Mouse (Mus musculus) CH12.LX (cell line): Measurements from ENCODE around the gene Gm11032. TPM values are rescaled to one million over a fixed set of nuclear protein-coding genes. Genes with fewer than 3 reads are reported as not detected.

Experiments
- DNase-seq: peaks from one replicate; pipeline ENCODE4 v3.0.0-alpha.2; 2013; ENCODE audit errors: extremely low read depth
- H3K27ac ChIP-seq: 2 replicates; pipeline ENCODE4 v1.5.1; 2012; ENCODE audit warnings: low read depth, mild to moderate bottlenecking, control low read depth, moderate library complexity; ENCODE audit not compliant: insufficient read depth
- H3K27me3 ChIP-seq: replicated peaks from 2 replicates; pipeline ENCODE3; 2012; ENCODE audit warnings: inconsistent platforms
- H3K36me3 ChIP-seq, 2 experiments: replicated peaks in 1 of 2; 2 replicates each; pipeline versions ENCODE3 to v1.6.1; 2012; ENCODE audit warnings: inconsistent platforms in 1 of 2, low read length in 1 of 2, mild to moderate bottlenecking in 1 of 2, mixed read lengths in 1 of 2, moderate library complexity in 1 of 2; ENCODE audit not compliant: control insufficient read depth in 1 of 2, insufficient read depth in 1 of 2
- H3K4me1 ChIP-seq, 2 experiments: 2 replicates each; pipeline ENCODE4 v1.6.1; 2012; ENCODE audit warnings: inconsistent platforms in 1 of 2, moderate library complexity in 1 of 2; ENCODE audit not compliant: insufficient read depth in 2 of 2, control insufficient read depth in 1 of 2
- H3K4me2 ChIP-seq: 2 replicates; pipeline ENCODE4 v1.6.1; 2012; ENCODE audit warnings: low read depth, mild to moderate bottlenecking, control low read depth; ENCODE audit not compliant: poor library complexity, insufficient read depth, severe bottlenecking
- H3K4me3 ChIP-seq, 3 experiments: fragments of 150-350 bp in 1 of 3; sonication (generic) in 1 of 3; replicated peaks in 1 of 3; 2 replicates each; pipeline versions ENCODE3 to v1.5.1; 2011 to 2012; ENCODE audit warnings: low read depth in 2 of 3, low read length in 2 of 3, mild to moderate bottlenecking in 2 of 3, moderate library complexity in 2 of 3, control low read depth in 1 of 3, improper control_type of control experiment in 1 of 3, inconsistent platforms in 1 of 3, mixed read lengths in 1 of 3; ENCODE audit not compliant: poor library complexity in 1 of 3
- H3K79me2 ChIP-seq: replicated peaks from 2 replicates; pipeline ENCODE4 v1.6.1; 2012; ENCODE audit warnings: mild to moderate bottlenecking, moderate library complexity; ENCODE audit not compliant: control insufficient read depth, poor library complexity, insufficient read depth, severe bottlenecking; ENCODE audit errors: extremely low read depth
- H3K9ac ChIP-seq: 2 replicates; pipeline ENCODE4 v1.6.1; 2012; ENCODE audit warnings: low read depth, mild to moderate bottlenecking, control low read depth, moderate library complexity; ENCODE audit not compliant: insufficient read depth
- H3K9me3 ChIP-seq: replicated peaks from 2 replicates; pipeline ENCODE3; 2012; ENCODE audit warnings: low read length, inconsistent platforms, mixed read lengths
- CTCF ChIP-seq, 2 experiments: IDR thresholded peaks in 1 of 2; conservative IDR thresholded peaks in 1 of 2; 2 replicates each; pipeline ENCODE4 v1.5.1; 2011 to 2012; ENCODE audit warnings: low read depth in 2 of 2, low read length in 2 of 2, improper control_type of control experiment in 1 of 2, inconsistent platforms in 1 of 2, mild to moderate bottlenecking in 1 of 2, moderate library complexity in 1 of 2
- ELF1 ChIP-seq: IDR thresholded peaks from 2 replicates; pipeline ENCODE4 v1.6.1; 2014; ENCODE audit warnings: low read depth, mild to moderate bottlenecking, inconsistent platforms, low read length, improper control_type of control experiment
- EP300 ChIP-seq: IDR thresholded peaks from 2 replicates; pipeline ENCODE4 v1.6.1; 2011; ENCODE audit warnings: low read length, improper control_type of control experiment
- GABPA ChIP-seq: IDR thresholded peaks from 2 replicates; pipeline ENCODE4 v1.6.1; 2012; ENCODE audit warnings: low read depth, low read length, improper control_type of control experiment, inconsistent platforms; ENCODE audit not compliant: insufficient replicate concordance
- HCFC1 ChIP-seq: IDR thresholded peaks from 2 replicates; pipeline ENCODE4 v1.6.1; 2012; ENCODE audit warnings: low read depth, mild to moderate bottlenecking, inconsistent platforms, low read length, improper control_type of control experiment
- IRF4 ChIP-seq: IDR thresholded peaks from 2 replicates; pipeline ENCODE4 v1.6.1; 2014; ENCODE audit warnings: low read depth, mild to moderate bottlenecking, inconsistent platforms, low read length, improper control_type of control experiment
- MEF2A ChIP-seq: IDR thresholded peaks from 2 replicates; pipeline ENCODE4 v1.6.1; 2014; ENCODE audit warnings: low read depth, mild to moderate bottlenecking, inconsistent platforms, low read length, improper control_type of control experiment, borderline replicate concordance
- MXI1 ChIP-seq: IDR thresholded peaks from 2 replicates; pipeline ENCODE4 v1.6.1; 2011; ENCODE audit warnings: mild to moderate bottlenecking, low read depth, low read length, improper control_type of control experiment
- NELFE ChIP-seq: IDR thresholded peaks from 2 replicates; pipeline ENCODE4 v1.6.1; 2011; ENCODE audit warnings: low read depth, low read length, improper control_type of control experiment
- POLR2AphosphoS2 ChIP-seq: IDR thresholded peaks from 2 replicates; pipeline ENCODE4 v1.6.1; 2011; ENCODE audit warnings: low read depth, low read length, improper control_type of control experiment
- TBP ChIP-seq: conservative IDR thresholded peaks from 2 replicates; pipeline ENCODE4 v1.6.1; 2011; ENCODE audit warnings: low read depth, low read length, improper control_type of control experiment
- UBTF ChIP-seq: IDR thresholded peaks from 2 replicates; pipeline ENCODE4 v1.6.1; 2012; ENCODE audit warnings: low read depth, mild to moderate bottlenecking, inconsistent platforms, low read length, improper control_type of control experiment, moderate library complexity
- dilution Hi-C: fragments of 300-500 bp; cut with MboI; formaldehyde crosslinking; loops from 2 replicates; pipeline ENCODE4 v1.14.3; 2020; ENCODE audit warnings: low sequenced_read_pairs; ENCODE audit not compliant: extremely low pct_unique_long_range_greater_than_20kb, extremely low pct_ligation_motif_present
- in situ Hi-C: fragments of 300-500 bp; cut with MboI; formaldehyde crosslinking; loops from 3 replicates; pipeline ENCODE4 v1.14.3; 2019; ENCODE audit warnings: low sequenced_read_pairs, low pct_ligation_motif_present, low pct_unique_long_range_greater_than_20kb, mixed read lengths
- polyA plus RNA-seq: library from polyadenylated mRNA; unstranded; fragments of >175 nt; gene quantifications from 2 replicates; pipeline ENCODE4 v1.2.1, GENCODE M21; 2012; ENCODE audit warnings: low read depth; ENCODE audit not compliant: insufficient read length
- total RNA-seq, 2 experiments: library from RNA; depleted of rRNA; stranded (reverse); fragments of 300-350 nt in 1 of 2; fragments of >200 nt in 1 of 2; gene quantifications; 2 replicates each; pipeline ENCODE4 v1.2.3; 2012 to 2014

Gene Gm11032
- total and polyA plus RNA-seq, 3 experiments = not detected

DNA sequence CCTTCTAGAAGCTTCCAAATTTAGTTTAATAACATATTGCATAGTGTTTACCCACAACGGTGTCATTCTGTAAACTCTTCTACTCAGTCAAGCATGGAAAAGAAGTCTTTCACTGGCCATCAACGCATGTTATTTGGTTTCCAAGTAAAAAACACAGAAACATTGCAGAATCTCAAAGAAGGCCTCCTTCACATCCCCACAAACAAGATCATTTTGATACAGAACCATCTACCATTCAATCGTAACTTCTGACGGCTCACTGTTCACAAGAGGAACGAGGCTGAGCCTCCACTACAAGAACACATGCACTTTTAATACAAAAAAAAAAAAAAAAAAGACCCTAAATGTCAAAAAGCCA is 26.4 kb upstream of the Gm11032 start:
- no peak overlapping the region for H3K27ac ChIP-seq
- peak overlapping the region; percentile 79 for H3K9ac ChIP-seq
- dilution Hi-C loops = no loop called here
- H3K4me1 ChIP-seq = peaks cover 8 to 48% of the 10 kb centered on the region in 2 experiments
- TF ChIP-seq MXI1 = peak; percentile 7; the same call in 1 of the 2 replicates
- 0 out of 2 replicates have a peak, but pooled peaks have one; percentile 21 for TF ChIP-seq TBP
- TF ChIP-seq NELFE = no peak
- peak overlapping the region; percentile 65 to 93 (median 72) for H3K4me3 ChIP-seq
- in situ Hi-C loops = no loop called here
- peaks cover 0 to 13% of the 10 kb centered on the region in 2 experiments for H3K36me3 ChIP-seq
- H3K9me3 ChIP-seq = no peaks in the 10 kb centered on the region
- peak overlapping the region; percentile 100 for H3K4me2 ChIP-seq
- peaks cover 54% of the 10 kb centered on the region for H3K79me2 ChIP-seq
- H3K27me3 ChIP-seq = no peaks in the 10 kb centered on the region
- DNase-seq = no peak

- Histone ChIP-seq H3K4me3 (peak overlapping the region; percentile 65 to 93 (median 72)), H3K4me1 (peaks cover 8 to 52% of the 10 kb centered on the region in 2 experiments), H3K27me3 (no peaks in the 10 kb centered on the region), H3K79me2 (peaks cover 51% of the 10 kb centered on the region), H3K4me2 (peak overlapping the region; percentile 100; the same call in 1 of the 2 replicates), H3K36me3 (peaks cover 0 to 9% of the 10 kb centered on the region in 2 experiments), H3K27ac (peak overlapping the region; percentile 55), H3K9me3 (no peaks in the 10 kb centered on the region), H3K9ac (peak overlapping the region; percentile 79)
- in situ Hi-C loops = no loop called here
- peak; percentile 76 for TF ChIP-seq UBTF
- TF ChIP-seq POLR2AphosphoS2 = no peak
- TF ChIP-seq EP300 = no peak
- TF ChIP-seq ELF1 = 0 out of 2 replicates have a peak, but pooled peaks have one; percentile 19
- TF ChIP-seq GABPA = no peak
- TF ChIP-seq HCFC1 = peak; percentile 48
- TF ChIP-seq CTCF (conservative IDR thresholded peaks at IDR 0.05 in 1 of 2, IDR thresholded peaks at IDR 0.05 in 1 of 2; ENCODE audit: low read depth in 2 of 2, low read length in 2 of 2) = peak in 1 of 2 experiments; percentile 19; a peak in 1 of 4 replicates
- 0 out of 2 replicates have a peak, but pooled peaks have one; percentile 17 for TF ChIP-seq MEF2A
- no peak for TF ChIP-seq IRF4
- peak; percentile 45 for DNase-seq
- dilution Hi-C loops = no loop called here
These were observed 25.8 kb upstream of the Gm11032 start for GRCm38 (mm10) chr11:4593849-4594607.
